Mouse (Mus musculus): Measurements from ENCODE around the gene Ttf1. TPM values are rescaled to one million over a fixed set of nuclear protein-coding genes. Genes with fewer than 3 reads are reported as not detected.

The Ttf1 gene
- total RNA-seq, 4 experiments from 2014 or later = 4.3 to 8.5 (median 4.6) TPM

- peak; percentile 98 to 99 for DNase-seq (ENCODE audit: low spot score in 2 of 2)
Observed at GRCm38 (mm10) chr2:29124936-29125701, 65.1 kb downstream of the Ttf1 start.

- no peak for DNase-seq (ENCODE audit: low spot score in 2 of 2)
Observed at GRCm38 (mm10) chr2:29130118-29130899, 70.2 kb downstream of the Ttf1 start.

- DNase-seq (ENCODE audit: low spot score in 2 of 2) = no peak
Observed at GRCm38 (mm10) chr2:29135161-29135560, 75.1 kb downstream of the Ttf1 start.

Other genes starting within 250 kb of the Ttf1 start
- gene Gtf3c4, start 219.9 kb upstream of the Ttf1 start, total RNA-seq (2022) = 10 to 100 TPM; 12.3 to 14.7 (median 13.7) TPM
- 1 to 10 TPM; 3.8 to 6.7 (median 5.5) TPM for gene Ddx31, start 219.9 kb upstream of the Ttf1 start, total RNA-seq (2022)
- gene Barhl1, start 143.6 kb upstream of the Ttf1 start, total RNA-seq (2022) = not detected
- gene Cfap77, start 5.2 kb upstream of the Ttf1 start, total RNA-seq (2022) = not detected
- 10 to 100 TPM; 28.4 to 33.7 (median 29.0) TPM for gene Setx, start 63.9 kb downstream of the Ttf1 start, total RNA-seq (2022)
- 10 to 100 TPM; 16.7 to 30.4 (median 26.0) TPM for gene Ntng2, start 192.7 kb downstream of the Ttf1 start, total RNA-seq (2022)

All from gastrocnemius, adult 8-10 months (tissue).